Mouse (Mus musculus): Measurements from ENCODE around the gene Elmo3. TPM values are rescaled to one million over a fixed set of nuclear protein-coding genes. Genes with fewer than 3 reads are reported as not detected.

Gene Elmo3
- polyA plus RNA-seq, 1 experiment: 3.5 TPM

DNA sequence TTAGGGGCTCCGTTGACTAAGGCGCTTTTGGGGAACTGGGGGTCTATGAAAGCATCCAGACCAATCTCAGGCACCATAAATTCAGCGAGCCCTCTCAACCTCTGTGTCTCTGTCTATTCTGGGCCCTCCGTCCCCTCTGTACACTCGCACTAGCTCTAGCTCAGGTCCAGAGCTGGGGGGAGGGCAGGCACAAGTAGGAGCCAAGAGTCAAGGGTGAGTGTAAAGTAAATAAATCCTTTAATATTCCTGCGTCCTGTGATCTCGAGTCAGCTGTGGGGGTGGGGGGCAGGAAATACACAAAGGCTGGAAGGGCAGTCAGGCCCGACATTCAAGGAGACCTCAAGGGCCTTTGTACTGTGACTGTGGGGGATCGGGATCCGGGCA is 36.3 kb upstream of the Elmo3 start:
- TF ChIP-seq CTCF (IDR thresholded peaks at IDR 0.05; ENCODE audit: control insufficient read depth, insufficient read depth, insufficient replicate concordance, low read depth, low read length) (no peak), POLR2A (IDR thresholded peaks at IDR 0.05; ENCODE audit: control insufficient read depth, low read depth, low read length) (no peak)
- Histone ChIP-seq H3K4me3 (ENCODE audit: control insufficient read depth, low read depth, low read length) (peak overlapping the region; percentile 49), H3K4me1 (ENCODE audit: control insufficient read depth, insufficient read depth, low read length) (peaks cover 30% of the 10 kb centered on the region), H3K27ac (ENCODE audit: control insufficient read depth, insufficient read depth, low read depth, low read length) (no peak overlapping the region), H3K27me3 (ENCODE audit: control insufficient read depth, insufficient read depth, low read length) (no peaks in the 10 kb centered on the region), H3K36me3 (ENCODE audit: control insufficient read depth, insufficient read depth, low read length) (no peaks in the 10 kb centered on the region)

DNA sequence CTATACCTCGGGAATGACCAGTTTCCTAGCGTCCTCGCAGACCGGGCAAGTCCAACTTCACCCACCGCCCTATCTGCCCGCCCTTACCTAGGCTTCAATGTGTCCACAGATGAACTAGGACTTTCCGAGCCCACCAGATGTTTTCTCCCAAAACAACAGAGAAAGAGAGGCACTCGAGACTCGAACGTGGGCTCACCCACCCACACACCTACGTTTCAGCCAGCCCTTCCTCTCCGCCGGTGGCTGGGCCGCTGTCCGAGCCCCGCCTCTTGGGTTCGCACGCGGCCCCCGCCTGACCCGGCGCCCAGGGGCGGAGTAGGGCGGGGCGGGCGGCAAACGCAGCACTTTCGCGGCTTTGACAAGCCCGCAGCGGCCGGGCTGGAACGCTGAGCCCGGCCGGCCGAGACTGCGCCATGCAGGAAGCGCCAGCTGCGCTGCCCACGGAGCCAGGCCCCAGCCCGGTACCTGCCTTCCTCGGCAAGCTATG is 35.9 kb upstream of the Elmo3 start, which contains the start of gene Hsf4:
Hsf4 (plus strand) TSS at position 341 of the 487 bp plus-strand sequence.
- peaks cover 30% of the 10 kb centered on the region for H3K4me1 ChIP-seq (ENCODE audit: control insufficient read depth, insufficient read depth, low read length)
- no peaks in the 10 kb centered on the region for H3K27me3 ChIP-seq (ENCODE audit: control insufficient read depth, insufficient read depth, low read length)
- H3K36me3 ChIP-seq (ENCODE audit: control insufficient read depth, insufficient read depth, low read length): no peaks in the 10 kb centered on the region
- H3K4me3 ChIP-seq (ENCODE audit: control insufficient read depth, low read depth, low read length): peak within 1 kb of the TSS; percentile 49
- no peak within 1 kb of the TSS for H3K27ac ChIP-seq (ENCODE audit: control insufficient read depth, insufficient read depth, low read depth, low read length)
- TF ChIP-seq CTCF (IDR thresholded peaks at IDR 0.05; ENCODE audit: control insufficient read depth, insufficient read depth, insufficient replicate concordance, low read depth, low read length): no peak
- TF ChIP-seq POLR2A (IDR thresholded peaks at IDR 0.05; ENCODE audit: control insufficient read depth, low read depth, low read length): no peak

DNA sequence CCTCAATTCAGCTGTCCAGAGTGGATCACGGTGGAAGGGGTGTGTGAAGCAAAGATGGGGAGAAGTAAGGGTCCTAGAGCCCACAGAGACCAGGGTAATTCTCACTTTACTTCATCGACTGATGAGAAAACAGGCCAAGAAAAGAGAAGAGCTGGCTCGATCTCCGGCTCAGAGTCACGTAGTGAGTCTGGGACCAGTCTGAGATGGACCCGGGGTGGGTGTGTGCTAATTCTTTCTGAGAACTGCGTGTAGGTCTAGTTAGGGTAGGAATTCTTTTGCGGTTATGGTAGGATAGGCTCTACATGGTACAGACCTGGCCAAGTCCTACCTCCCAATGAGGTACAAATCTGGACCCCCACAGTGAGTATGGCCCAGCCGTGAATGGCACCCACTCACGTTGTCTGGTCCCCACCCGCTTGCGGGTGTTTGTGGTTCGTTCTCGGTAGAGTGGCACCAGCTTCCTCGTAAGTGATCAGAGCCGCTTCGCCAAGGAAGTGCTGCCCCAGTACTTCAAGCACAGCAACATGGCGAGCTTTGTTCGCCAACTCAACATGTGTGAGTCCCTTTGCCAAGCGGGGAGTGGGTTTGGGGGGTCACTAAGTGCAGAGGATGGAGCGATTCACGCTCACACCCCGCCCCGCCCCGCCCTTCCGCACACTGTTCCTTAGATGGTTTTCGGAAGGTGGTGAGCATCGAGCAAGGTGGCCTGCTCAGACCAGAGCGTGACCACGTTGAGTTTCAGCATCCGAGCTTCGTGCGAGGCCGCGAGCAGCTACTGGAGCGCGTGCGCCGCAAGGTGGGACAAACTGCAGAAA is 35.1 kb upstream of the Elmo3 start:
- H3K36me3 ChIP-seq (ENCODE audit: control insufficient read depth, insufficient read depth, low read length): no peaks in the 10 kb centered on the region

DNA sequence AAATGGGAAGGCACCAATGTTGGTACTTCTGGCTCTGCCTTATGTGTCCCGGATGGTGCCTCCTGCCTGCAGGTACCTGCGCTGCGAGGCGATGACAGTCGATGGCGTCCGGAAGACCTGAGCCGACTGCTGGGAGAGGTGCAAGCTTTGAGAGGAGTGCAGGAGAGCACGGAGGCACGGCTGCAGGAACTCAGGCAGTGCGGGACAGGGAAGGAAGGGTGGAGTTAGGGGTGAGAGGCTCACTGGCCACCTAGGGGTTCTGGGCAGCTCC is 34.5 kb upstream of the Elmo3 start:
- H3K27me3 ChIP-seq (ENCODE audit: control insufficient read depth, insufficient read depth, low read length): no peaks in the 10 kb centered on the region
- no peak overlapping the region; the same call in 1 of the 2 replicates for H3K4me3 ChIP-seq (ENCODE audit: control insufficient read depth, low read depth, low read length)
- H3K27ac ChIP-seq (ENCODE audit: control insufficient read depth, insufficient read depth, low read depth, low read length): no peak overlapping the region
- H3K4me1 ChIP-seq (ENCODE audit: control insufficient read depth, insufficient read depth, low read length): peaks cover 27% of the 10 kb centered on the region
- H3K36me3 ChIP-seq (ENCODE audit: control insufficient read depth, insufficient read depth, low read length): no peaks in the 10 kb centered on the region
- TF ChIP-seq CTCF (IDR thresholded peaks at IDR 0.05; ENCODE audit: control insufficient read depth, insufficient read depth, insufficient replicate concordance, low read depth, low read length) (no peak), POLR2A (IDR thresholded peaks at IDR 0.05; ENCODE audit: control insufficient read depth, low read depth, low read length) (no peak)

More for the DNA sequence above, 35.1 kb upstream of the Elmo3 start:
- H3K27ac ChIP-seq (ENCODE audit: control insufficient read depth, insufficient read depth, low read depth, low read length): no peak overlapping the region
- no peak for TF ChIP-seq POLR2A (IDR thresholded peaks at IDR 0.05; ENCODE audit: control insufficient read depth, low read depth, low read length)
- TF ChIP-seq CTCF (IDR thresholded peaks at IDR 0.05; ENCODE audit: control insufficient read depth, insufficient read depth, insufficient replicate concordance, low read depth, low read length): no peak
- H3K4me3 ChIP-seq (ENCODE audit: control insufficient read depth, low read depth, low read length): peak overlapping the region; percentile 10
- peaks cover 27% of the 10 kb centered on the region for H3K4me1 ChIP-seq (ENCODE audit: control insufficient read depth, insufficient read depth, low read length)
- H3K27me3 ChIP-seq (ENCODE audit: control insufficient read depth, insufficient read depth, low read length): no peaks in the 10 kb centered on the region

DNA sequence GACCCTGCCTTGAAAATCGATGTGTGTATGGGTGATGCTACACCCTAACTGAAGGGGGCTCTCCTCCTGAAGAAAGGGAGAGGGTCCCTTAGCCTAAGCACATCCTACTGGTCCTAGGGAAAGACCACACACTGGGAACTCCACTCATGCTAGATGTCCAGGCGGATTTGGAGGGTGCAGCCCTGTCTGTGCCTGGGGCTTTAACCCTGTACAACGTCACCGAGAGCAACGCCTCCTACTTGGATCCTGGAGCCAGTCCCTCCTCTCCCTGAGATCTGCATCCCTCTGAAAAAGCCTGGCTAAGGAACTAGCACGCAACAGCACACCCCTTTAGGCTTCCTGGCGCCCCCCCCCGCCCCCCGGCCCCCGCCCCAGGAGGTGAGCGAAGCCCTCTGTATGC is 30.0 kb upstream of the Elmo3 start:
- Histone ChIP-seq H3K27me3 (ENCODE audit: control insufficient read depth, insufficient read depth, low read length) (no peaks in the 10 kb centered on the region), H3K27ac (ENCODE audit: control insufficient read depth, insufficient read depth, low read depth, low read length) (no peak overlapping the region), H3K4me1 (ENCODE audit: control insufficient read depth, insufficient read depth, low read length) (peaks cover 17% of the 10 kb centered on the region), H3K36me3 (ENCODE audit: control insufficient read depth, insufficient read depth, low read length) (no peaks in the 10 kb centered on the region), H3K4me3 (ENCODE audit: control insufficient read depth, low read depth, low read length) (no peak overlapping the region)
- TF ChIP-seq POLR2A (IDR thresholded peaks at IDR 0.05; ENCODE audit: control insufficient read depth, low read depth, low read length): no peak
- no peak for TF ChIP-seq CTCF (IDR thresholded peaks at IDR 0.05; ENCODE audit: control insufficient read depth, insufficient read depth, insufficient replicate concordance, low read depth, low read length)

DNA sequence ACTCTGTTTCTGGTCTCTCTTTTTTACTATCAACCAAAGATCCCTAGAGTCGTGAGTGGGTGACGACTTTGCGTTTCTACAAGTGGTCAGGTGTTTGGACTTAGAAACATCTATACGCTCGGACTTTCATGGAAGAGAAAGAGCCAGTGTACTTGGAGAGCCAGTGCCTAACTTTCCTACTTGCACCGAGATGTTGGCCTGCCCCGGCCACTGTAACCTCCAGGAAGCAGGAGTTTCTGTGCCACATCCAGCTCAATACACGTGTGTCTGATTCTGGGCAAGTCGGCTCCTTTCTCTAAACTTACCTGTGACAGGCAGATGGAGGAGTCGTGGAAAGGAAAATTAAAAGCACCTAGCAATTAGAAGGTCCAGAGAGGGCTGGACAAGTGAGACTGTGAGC is 29.6 kb upstream of the Elmo3 start, which contains the start of gene Nol3:
Nol3 (plus strand) TSS at position 301 of the 400 bp plus-strand sequence.
- TF ChIP-seq CTCF (IDR thresholded peaks at IDR 0.05; ENCODE audit: control insufficient read depth, insufficient read depth, insufficient replicate concordance, low read depth, low read length) (no peak), POLR2A (IDR thresholded peaks at IDR 0.05; ENCODE audit: control insufficient read depth, low read depth, low read length) (no peak)
- Histone ChIP-seq H3K4me1 (ENCODE audit: control insufficient read depth, insufficient read depth, low read length) (peaks cover 13% of the 10 kb centered on the region), H3K36me3 (ENCODE audit: control insufficient read depth, insufficient read depth, low read length) (no peaks in the 10 kb centered on the region), H3K4me3 (ENCODE audit: control insufficient read depth, low read depth, low read length) (peak within 1 kb of the TSS; percentile 33), H3K27me3 (ENCODE audit: control insufficient read depth, insufficient read depth, low read length) (no peaks in the 10 kb centered on the region), H3K27ac (ENCODE audit: control insufficient read depth, insufficient read depth, low read depth, low read length) (no peak within 1 kb of the TSS)

DNA sequence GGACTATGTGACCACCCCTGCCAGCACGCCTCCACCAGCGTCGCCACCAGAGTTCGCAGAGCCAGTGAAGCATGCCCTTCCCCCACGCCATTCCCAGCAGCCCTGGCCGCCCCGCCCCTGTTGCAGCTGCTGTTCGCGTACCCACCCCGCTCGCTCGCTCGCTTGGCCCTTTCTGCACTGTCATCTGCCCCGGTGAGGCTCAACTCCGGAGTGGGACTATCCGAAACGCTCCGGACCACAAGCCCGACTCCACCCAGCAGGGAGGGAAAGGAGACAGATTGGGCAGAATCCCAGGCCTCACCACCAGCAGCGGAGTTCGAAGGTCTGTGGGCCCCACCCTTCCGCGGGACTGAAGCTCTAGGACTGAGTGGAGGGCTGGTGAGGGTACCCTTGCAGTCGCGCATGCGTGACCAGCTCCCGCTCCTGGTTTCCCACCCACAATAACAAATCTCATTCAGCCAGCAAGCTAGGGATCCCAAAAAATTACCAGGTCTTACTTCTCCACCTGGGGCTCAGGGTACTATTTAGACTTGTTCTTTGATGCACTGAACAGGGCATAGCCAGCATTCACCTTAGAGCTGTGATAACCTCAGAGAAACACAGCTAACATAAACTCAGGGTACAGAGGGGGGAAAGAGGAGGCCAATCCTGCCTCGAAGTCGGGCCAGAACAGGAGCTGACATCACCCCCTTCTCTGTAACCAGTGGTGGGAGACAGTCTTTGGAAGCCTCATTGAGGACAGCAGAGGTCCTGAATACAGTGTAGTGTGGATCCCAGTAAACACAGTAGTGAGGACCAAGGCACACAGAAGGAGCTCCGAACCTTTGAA is 28.9 kb upstream of the Elmo3 start:
- Histone ChIP-seq H3K27me3 (ENCODE audit: control insufficient read depth, insufficient read depth, low read length) (no peaks in the 10 kb centered on the region), H3K4me3 (ENCODE audit: control insufficient read depth, low read depth, low read length) (peak overlapping the region; percentile 33), H3K4me1 (ENCODE audit: control insufficient read depth, insufficient read depth, low read length) (peaks cover 12% of the 10 kb centered on the region), H3K27ac (ENCODE audit: control insufficient read depth, insufficient read depth, low read depth, low read length) (no peak overlapping the region), H3K36me3 (ENCODE audit: control insufficient read depth, insufficient read depth, low read length) (no peaks in the 10 kb centered on the region)
- TF ChIP-seq POLR2A (IDR thresholded peaks at IDR 0.05; ENCODE audit: control insufficient read depth, low read depth, low read length) (no peak), CTCF (IDR thresholded peaks at IDR 0.05; ENCODE audit: control insufficient read depth, insufficient read depth, insufficient replicate concordance, low read depth, low read length) (no peak)
